Mouse (Mus musculus) embryonic facial prominence, embryonic 14.5 days (tissue): ENCODE results near the gene Adamtsl1. TPM values are rescaled to one million over a fixed set of nuclear protein-coding genes. Genes with fewer than 3 reads are reported as not detected.

Source experiments
- ATAC-seq: fragments of 200-750 bp; cut with Nextera tagmentation; 2 replicates; pipeline ENCODE4 v1.8.0; 2017; ENCODE audit warnings: low read depth, moderate number of reproducible peaks, moderate TSS enrichment
- DNase-seq: peaks from one replicate; pipeline ENCODE4 v3.0.0-alpha.2; 2015; ENCODE audit warnings: low spot score
- H3K27ac ChIP-seq: fragments of 300-500 bp; sonication (generic); replicated peaks from 2 replicates; pipeline ENCODE4 v1.5.1; 2014; ENCODE audit warnings: low read depth, mild to moderate bottlenecking, low read length, moderate library complexity
- H3K27me3 ChIP-seq: fragments of 300-500 bp; sonication (generic); replicated peaks from 2 replicates; pipeline ENCODE4 v1.6.1; 2014; ENCODE audit warnings: low read length; ENCODE audit not compliant: control insufficient read depth, insufficient read depth
- H3K36me3 ChIP-seq: fragments of 300-500 bp; sonication (generic); 2 replicates; pipeline ENCODE4 v1.6.1; 2014; ENCODE audit warnings: low read length, mixed read lengths; ENCODE audit not compliant: control insufficient read depth, insufficient read depth
- H3K4me1 ChIP-seq: fragments of 300-500 bp; sonication (generic); 2 replicates; pipeline ENCODE4 v1.6.1; 2014; ENCODE audit warnings: antibody characterized with exemption, low read length; ENCODE audit not compliant: control insufficient read depth, insufficient read depth
- H3K4me2 ChIP-seq: fragments of 300-500 bp; sonication (generic); 2 replicates; pipeline ENCODE4 v1.6.1; 2014; ENCODE audit warnings: low read depth, mild to moderate bottlenecking, low read length, moderate library complexity, mixed read lengths
- H3K4me3 ChIP-seq: fragments of 300-500 bp; sonication (generic); 2 replicates; pipeline ENCODE4 v1.5.1; 2014; ENCODE audit warnings: low read depth, mild to moderate bottlenecking, low read length
- H3K9ac ChIP-seq: fragments of 300-500 bp; sonication (generic); 2 replicates; pipeline ENCODE4 v1.6.1; 2014; ENCODE audit warnings: low read depth, mild to moderate bottlenecking, low read length, moderate library complexity, mixed read lengths
- H3K9me3 ChIP-seq: fragments of 300-500 bp; sonication (generic); 2 replicates; pipeline ENCODE4 v1.6.1; 2016; ENCODE audit warnings: low read length; ENCODE audit not compliant: control insufficient read depth
- WGBS: fragments of 180-500 bp; shearing (Covaris S2); extraction: QIAGEN DNeasy Blood & Tissue Kit; methylation state at CpG from one replicate; pipeline ENCODE4 v1.1.7; 2014; 5-methylcytosine and 5-hydroxymethylcytosine counted together
- polyA plus RNA-seq: library from polyadenylated mRNA; unstranded; fragments of >200 nt; fragmentation: Nextera tagmentation; extraction: Ambion mirVana; gene quantifications from 2 replicates; pipeline ENCODE4 v1.2.1, GENCODE M21; 2014

Adamtsl1 gene
- polyA plus RNA-seq, 1 experiment from 2014 or later: 32.2 TPM

DNA sequence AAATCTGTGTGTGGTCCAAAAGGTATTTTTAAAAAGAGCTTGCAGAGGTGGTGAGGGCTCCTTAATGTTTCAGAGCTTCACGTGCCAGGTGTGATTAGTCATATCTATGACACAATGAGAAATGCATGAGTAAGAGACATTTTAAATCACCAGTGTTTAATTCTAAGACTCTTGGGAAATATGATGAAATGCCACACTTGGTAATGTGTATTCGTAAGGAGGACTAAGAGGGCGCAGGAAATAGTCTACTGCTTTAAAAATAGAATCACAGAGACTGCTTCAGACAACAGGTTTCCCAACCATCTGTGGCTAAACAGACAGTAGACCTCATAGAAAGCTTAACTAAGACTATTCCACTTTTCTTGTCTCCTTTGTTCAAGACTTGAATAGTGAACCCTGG is 406.5 kb downstream of the Adamtsl1 start:
- Histone ChIP-seq H3K27me3 (no peaks in the 10 kb centered on the region), H3K4me3 (no peak overlapping the region), H3K4me1 (peaks cover 4% of the 10 kb centered on the region), H3K27ac (no peak overlapping the region), H3K9me3 (no peaks in the 10 kb centered on the region), H3K4me2 (no peak overlapping the region), H3K9ac (no peak overlapping the region), H3K36me3 (no peaks in the 10 kb centered on the region)
- ATAC-seq (no peak), DNase-seq (no peak)
- WGBS: 80% methylated on average over 3 of the region's 3 CpGs

DNA sequence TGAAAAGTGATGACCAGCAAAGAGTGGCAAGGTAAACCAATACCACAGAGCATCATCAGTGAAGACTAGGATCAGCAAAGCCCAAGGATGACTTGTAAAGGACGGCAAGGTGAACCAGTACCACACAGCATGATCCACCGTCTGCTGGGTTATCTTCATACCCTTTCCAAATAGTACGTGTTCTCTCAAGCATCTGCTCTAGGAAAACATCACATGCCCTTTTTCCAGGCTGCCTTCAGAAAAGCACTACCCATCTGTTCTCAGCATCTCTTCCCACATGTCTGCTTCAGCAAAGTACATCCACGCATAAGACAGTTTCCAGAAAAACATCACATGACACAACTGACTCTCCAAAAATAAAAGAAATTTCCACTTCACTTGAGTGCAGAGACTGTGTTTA is 408.8 kb downstream of the Adamtsl1 start:
- DNase-seq: no peak
- Histone ChIP-seq H3K4me1 (no peaks in the 10 kb centered on the region), H3K36me3 (no peaks in the 10 kb centered on the region), H3K27ac (no peak overlapping the region), H3K9me3 (no peaks in the 10 kb centered on the region), H3K9ac (no peak overlapping the region), H3K4me2 (no peak overlapping the region), H3K27me3 (no peaks in the 10 kb centered on the region), H3K4me3 (no peak overlapping the region)
- ATAC-seq: no peak
- 93% methylated on average over 4 of the region's 4 CpGs for WGBS

DNA sequence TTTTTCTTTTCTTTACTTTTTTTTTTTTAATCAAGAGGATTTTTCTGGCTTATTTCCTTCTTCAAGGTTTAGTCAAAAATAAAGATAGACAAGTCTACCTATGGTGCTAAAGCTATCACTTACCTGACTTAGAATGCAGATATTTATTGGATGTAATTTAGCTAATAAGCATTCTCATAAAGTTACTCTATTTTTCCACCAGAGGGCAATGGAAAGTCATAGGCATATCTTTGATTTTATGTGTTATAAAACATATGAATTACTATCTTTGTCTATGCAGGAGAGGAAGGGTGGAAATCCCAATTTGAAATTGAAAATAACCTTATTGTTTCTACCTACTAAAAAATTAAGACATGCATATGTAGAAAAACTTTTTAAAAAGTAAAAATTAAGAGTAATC is 418.2 kb downstream of the Adamtsl1 start:
- Histone ChIP-seq H3K4me1 (no peaks in the 10 kb centered on the region), H3K9ac (no peak overlapping the region), H3K4me2 (no peak overlapping the region), H3K4me3 (no peak overlapping the region), H3K27me3 (no peaks in the 10 kb centered on the region), H3K27ac (no peak overlapping the region), H3K36me3 (no peaks in the 10 kb centered on the region), H3K9me3 (0 out of 2 replicates have a peak, but pooled peaks cover 5% of the 10 kb centered on the region)
- no peak for ATAC-seq
- DNase-seq: no peak

DNA sequence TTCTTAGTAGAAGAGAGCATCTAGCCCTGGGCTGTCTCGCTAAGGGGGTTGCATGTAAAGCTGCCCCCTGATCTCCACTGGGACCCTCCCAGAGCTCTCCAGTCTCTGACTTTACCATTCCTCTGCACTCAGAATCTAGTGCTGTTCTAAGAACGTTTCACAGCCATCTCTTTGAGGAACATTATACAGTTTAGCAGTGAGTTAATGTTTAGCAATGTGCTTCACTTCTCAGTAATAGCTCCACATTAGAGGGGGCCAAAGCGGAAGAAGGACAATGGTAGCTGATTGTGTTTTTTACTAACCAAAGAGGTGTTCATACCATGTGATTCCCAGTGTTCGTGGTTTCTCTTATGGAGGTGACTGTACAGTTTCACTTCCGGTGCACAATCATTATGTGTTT is 425.5 kb downstream of the Adamtsl1 start:
- H3K4me1 ChIP-seq: peaks cover 17% of the 10 kb centered on the region; the same call in 1 of the 2 replicates
- WGBS: 81% methylated on average over 5 of the region's 5 CpGs
- H3K4me3 ChIP-seq: no peak overlapping the region
- H3K27me3 ChIP-seq: no peaks in the 10 kb centered on the region
- H3K27ac ChIP-seq: no peak overlapping the region
- H3K9me3 ChIP-seq: no peaks in the 10 kb centered on the region
- no peak for DNase-seq
- ATAC-seq: no peak
- H3K9ac ChIP-seq: no peak overlapping the region
- no peaks in the 10 kb centered on the region for H3K36me3 ChIP-seq
- no peak overlapping the region for H3K4me2 ChIP-seq

DNA sequence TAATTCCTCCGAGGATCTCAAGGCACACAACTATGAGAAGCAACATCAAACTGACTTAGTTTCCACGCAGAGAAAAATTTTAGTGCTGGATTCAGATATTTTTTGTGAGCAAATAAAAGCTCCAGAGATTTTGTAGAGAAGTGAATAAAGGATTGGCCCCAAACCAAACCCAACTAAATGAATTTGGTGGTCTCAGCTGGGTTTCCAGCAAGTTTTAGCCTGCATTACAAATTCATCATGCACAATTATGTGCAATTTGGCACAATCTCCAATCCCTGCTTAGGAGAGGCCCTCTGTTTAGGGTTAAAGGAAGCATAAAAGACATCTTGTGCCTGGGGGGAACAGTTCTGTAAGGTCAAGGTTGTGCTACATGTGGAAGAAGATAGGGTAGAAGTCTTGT is 427.9 kb downstream of the Adamtsl1 start:
- H3K27me3 ChIP-seq: no peaks in the 10 kb centered on the region
- DNase-seq (peak; percentile 73), ATAC-seq (no peak)
- H3K4me2 ChIP-seq: no peak overlapping the region
- H3K36me3 ChIP-seq: no peaks in the 10 kb centered on the region
- H3K9ac ChIP-seq: no peak overlapping the region
- H3K4me1 ChIP-seq: peaks cover 17% of the 10 kb centered on the region; the same call in 1 of the 2 replicates
- no peak overlapping the region for H3K4me3 ChIP-seq
- H3K9me3 ChIP-seq: no peaks in the 10 kb centered on the region
- 62% methylated on average over 2 of the region's 2 CpGs for WGBS
- no peak overlapping the region for H3K27ac ChIP-seq

DNA sequence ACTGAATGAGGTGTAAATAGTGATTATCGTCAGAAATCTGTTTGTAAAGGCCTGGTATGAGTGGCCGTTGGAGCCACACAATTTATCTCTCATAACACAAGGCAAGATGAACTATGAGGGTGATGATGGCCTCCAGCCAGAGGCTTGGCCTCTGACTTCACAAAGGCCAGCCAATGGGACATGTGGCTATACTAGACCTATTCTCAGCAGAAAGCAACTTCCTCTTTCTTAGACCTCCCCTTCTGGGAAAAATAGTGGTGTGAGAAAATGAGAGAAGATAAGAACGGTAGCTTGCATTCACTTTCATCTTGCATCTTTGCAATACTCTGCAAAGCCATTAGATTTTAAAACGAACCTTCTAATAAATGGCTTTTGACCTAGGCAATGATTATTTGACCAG is 439.6 kb downstream of the Adamtsl1 start:
- Histone ChIP-seq H3K9ac (no peak overlapping the region), H3K4me1 (peaks cover under 1% of the 10 kb centered on the region; the same call in 1 of the 2 replicates), H3K36me3 (no peaks in the 10 kb centered on the region), H3K27ac (no peak overlapping the region), H3K4me2 (no peak overlapping the region), H3K4me3 (no peak overlapping the region), H3K27me3 (no peaks in the 10 kb centered on the region), H3K9me3 (no peaks in the 10 kb centered on the region)
- ATAC-seq: no peak
- WGBS: 84% methylated on average over 4 of the region's 4 CpGs
- no peak for DNase-seq

DNA sequence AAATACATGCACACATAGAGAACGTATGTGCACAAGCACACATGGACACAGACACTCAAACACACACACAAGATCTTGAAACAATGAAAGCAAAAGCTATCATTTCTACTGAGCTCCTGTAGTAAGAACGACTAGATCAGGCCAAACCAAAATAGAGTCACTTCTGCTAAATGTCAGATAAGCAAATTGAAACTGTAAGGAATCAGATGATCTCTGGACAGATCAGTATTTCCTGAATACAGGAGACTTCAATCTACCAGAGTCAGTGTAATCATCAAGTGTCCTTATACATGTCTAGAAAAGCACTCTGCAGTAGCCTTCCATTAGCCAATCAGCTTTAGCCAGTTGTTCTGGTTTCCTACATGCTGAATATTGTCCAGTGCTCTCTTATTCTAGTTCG is 441.4 kb downstream of the Adamtsl1 start:
- DNase-seq: no peak
- Histone ChIP-seq H3K4me2 (no peak overlapping the region), H3K4me3 (no peak overlapping the region), H3K4me1 (peaks cover 7% of the 10 kb centered on the region; the same call in 1 of the 2 replicates), H3K27ac (no peak overlapping the region), H3K36me3 (no peaks in the 10 kb centered on the region), H3K9ac (no peak overlapping the region), H3K27me3 (no peaks in the 10 kb centered on the region), H3K9me3 (no peaks in the 10 kb centered on the region)
- ATAC-seq: no peak
- 83% methylated on average over 3 of the region's 3 CpGs for WGBS

DNA sequence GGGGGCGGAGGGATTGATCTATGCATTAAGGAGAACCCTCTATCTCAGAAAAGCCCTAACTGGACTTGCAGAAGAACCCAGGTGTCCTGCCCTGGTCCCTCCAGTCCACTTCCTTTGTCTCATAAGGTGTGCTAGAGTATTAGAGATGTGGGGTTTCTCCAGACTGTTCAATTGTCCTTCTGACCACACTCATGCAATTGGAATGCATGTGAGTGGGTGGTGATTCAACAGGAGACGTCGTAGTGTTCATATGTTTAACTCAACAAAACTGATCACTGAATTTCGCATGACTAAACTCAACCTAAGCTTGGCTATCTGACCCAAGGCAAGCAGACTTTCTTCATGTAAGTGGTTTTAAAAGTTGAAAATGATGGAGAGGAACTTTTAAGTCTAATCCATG is 443.3 kb downstream of the Adamtsl1 start:
- Histone ChIP-seq H3K4me1 (peaks cover 7% of the 10 kb centered on the region; the same call in 1 of the 2 replicates), H3K4me2 (no peak overlapping the region), H3K9ac (no peak overlapping the region), H3K27ac (no peak overlapping the region), H3K9me3 (no peaks in the 10 kb centered on the region), H3K4me3 (no peak overlapping the region), H3K27me3 (no peaks in the 10 kb centered on the region), H3K36me3 (no peaks in the 10 kb centered on the region)
- ATAC-seq (no peak), DNase-seq (no peak)
- 80% methylated on average over 4 of the region's 4 CpGs for WGBS

DNA sequence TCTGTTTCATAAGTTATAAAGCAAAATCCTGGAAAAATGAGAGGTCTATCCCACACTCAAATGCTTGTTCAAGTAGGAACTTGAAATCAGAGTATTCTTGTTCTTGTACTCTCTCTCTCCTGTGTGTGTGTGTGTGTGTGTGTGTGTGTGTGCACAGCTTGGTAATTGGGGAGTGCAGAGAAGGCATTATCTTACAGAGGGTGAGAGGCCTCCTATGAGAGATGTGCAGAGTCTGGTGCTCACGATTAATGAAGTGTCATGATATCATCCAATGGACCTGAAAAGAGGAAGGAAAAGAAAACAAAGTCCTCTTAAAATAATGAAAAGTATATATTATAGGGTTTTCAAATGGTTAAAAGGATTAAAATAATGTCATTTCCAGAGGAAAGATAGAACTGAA is 443.9 kb downstream of the Adamtsl1 start:
- Histone ChIP-seq H3K4me1 (peaks cover 7% of the 10 kb centered on the region; the same call in 1 of the 2 replicates), H3K4me2 (no peak overlapping the region), H3K4me3 (no peak overlapping the region), H3K27ac (no peak overlapping the region), H3K9ac (no peak overlapping the region), H3K9me3 (no peaks in the 10 kb centered on the region), H3K36me3 (no peaks in the 10 kb centered on the region), H3K27me3 (no peaks in the 10 kb centered on the region)
- ATAC-seq (no peak), DNase-seq (no peak)
- 71% methylated on average over 1 of the region's 1 CpGs for WGBS
